ENCODE assay signal across 21 mouse cellular contexts in genomic region chr3:121636748-121637147, GRCm38 (mm10). TPM values are rescaled to one million over a fixed set of nuclear protein-coding genes. Genes with fewer than 3 reads are reported as not detected.
DNase-seq lines count a peak whose midpoint lies in the region; ATAC-seq and TF ChIP-seq lines count a peak whose summit lies in the region.
"Had no signal": no experiment of that assay in that cellular context is flagged by ENCODE, and none has a peak within 500 bp of the region (broad histone marks: within the 10 kb centered on the region; RNA-seq: fewer than 3 reads in every experiment).

No protein-coding gene starts in this region.

- intact Hi-C loops in heart, adult 2 months (cut with DNase I), result loop anchor here (1.0 to 5.0 kb wide), 3 partner anchors 86 to 100 kb away; partner anchors contain the start of gene F3

- no peak for TF ChIP-seq CTCF in heart, adult 2 months (IDR thresholded peaks at IDR 0.05)
- TF ChIP-seq CTCF in kidney, postnatal 0 days (IDR thresholded peaks at IDR 0.05; ENCODE audit: low read depth), result no peak

- H3K27me3 ChIP-seq in heart, adult 2 months (ENCODE audit: control insufficient read depth, insufficient read depth, low read length), result no peaks in the 10 kb centered on the region
- H3K27me3 ChIP-seq in kidney, postnatal 0 days (ENCODE audit: insufficient read depth, low read length), result no peaks in the 10 kb centered on the region
- H3K27me3 ChIP-seq: embryonic facial prominence, embryonic 12.5 days; forebrain, embryonic 15.5 days; midbrain, embryonic 15.5 days; neural tube, embryonic 12.5 days had no signal

- H3K9me3 ChIP-seq in kidney, postnatal 0 days (replicated peaks; ENCODE audit: low read length), result no peaks in the 10 kb centered on the region
- H3K9me3 ChIP-seq: embryonic facial prominence, embryonic 12.5 days; forebrain, embryonic 15.5 days; limb, embryonic 10.5 days; midbrain, embryonic 15.5 days; neural tube, embryonic 12.5 days had no signal

- 73% methylated on average over 7 of the region's 7 CpGs for WGBS in heart, adult 2 months
- 69% methylated on average over 7 of the region's 7 CpGs for WGBS in kidney, postnatal 0 days

- peaks cover 3% of the 10 kb centered on the region for H3K4me1 ChIP-seq in heart, adult 2 months (ENCODE audit: control insufficient read depth, insufficient read depth, low read length)
- H3K4me1 ChIP-seq in kidney, postnatal 0 days (replicated peaks; ENCODE audit: insufficient read depth, low read length), result peaks cover 11% of the 10 kb centered on the region; the same call in 1 of the 2 replicates
- 0 out of 2 replicates have a peak, but pooled peaks cover 4% of the 10 kb centered on the region for H3K4me1 ChIP-seq in brown adipose tissue, adult 24 weeks (ENCODE audit: control insufficient read depth, insufficient read depth, insufficient read length, low read length)
- H3K4me1 ChIP-seq: forebrain, embryonic 15.5 days; midbrain, embryonic 15.5 days; neural tube, embryonic 12.5 days had no signal

- H3K27ac ChIP-seq in heart, adult 2 months, result peak overlapping the region; percentile 46
- 0 out of 2 replicates have a peak overlapping the region, but pooled peaks have one; percentile 27 for H3K27ac ChIP-seq in kidney, postnatal 0 days
- peak overlapping the region; percentile 72 for H3K27ac ChIP-seq in brown adipose tissue, adult 24 weeks (replicated peaks; ENCODE audit: low read depth, low read length)
- H3K27ac ChIP-seq: embryonic facial prominence, embryonic 12.5 days; forebrain, embryonic 15.5 days; limb, embryonic 10.5 days; midbrain, embryonic 15.5 days; neural tube, embryonic 12.5 days had no signal

- no peak for DNase-seq in heart, adult 2 months
- DNase-seq in heart, adult 8-10 months (ENCODE audit: low spot score), result no peak
- no peak for DNase-seq in kidney, postnatal 0 days (ENCODE audit: low spot score)
- DNase-seq in kidney, postnatal 14 days, result no peak
- DNase-seq in frontal cortex, postnatal 36 days (ENCODE audit: low spot score in 2 of 2), result no peak
- DNase-seq: thymus, adult 2 months had no signal

- no peaks in the 10 kb centered on the region; the same call in 1 of the 2 replicates for H3K36me3 ChIP-seq in heart, adult 2 months (ENCODE audit: control insufficient read depth, insufficient read depth, low read length)
- no peaks in the 10 kb centered on the region for H3K36me3 ChIP-seq in kidney, postnatal 0 days (ENCODE audit: insufficient read depth, low read length)
- H3K36me3 ChIP-seq: embryonic facial prominence, embryonic 12.5 days; forebrain, embryonic 15.5 days; limb, embryonic 10.5 days; midbrain, embryonic 15.5 days; neural tube, embryonic 12.5 days had no signal

- TF ChIP-seq POLR2A in heart, adult 2 months (IDR thresholded peaks at IDR 0.05; ENCODE audit: insufficient read depth, low read depth, low read length), result no peak

- no peak; the same call in 1 of the 2 replicates for ATAC-seq in kidney, postnatal 0 days (replicated peaks; ENCODE audit: low FRiP score, low read depth)
- peak; percentile 62 for ATAC-seq in granulocyte monocyte progenitor cell, adult 5-6 weeks (replicated peaks; ENCODE audit: poor library complexity, severe bottlenecking)
- ATAC-seq: intestine, postnatal 0 days had no signal

- no peaks in the 10 kb centered on the region for H3K79me2 ChIP-seq in heart, adult 2 months (replicated peaks; ENCODE audit: control insufficient read depth, insufficient read depth, low read length)

- no peak overlapping the region for H3K9ac ChIP-seq in heart, adult 2 months (ENCODE audit: low read depth, low read length)
- H3K9ac ChIP-seq in kidney, postnatal 0 days (ENCODE audit: low read depth, low read length), result no peak overlapping the region
- H3K9ac ChIP-seq: embryonic facial prominence, embryonic 12.5 days; forebrain, embryonic 15.5 days; midbrain, embryonic 15.5 days; neural tube, embryonic 12.5 days had no signal

- no peak for TF ChIP-seq EP300 in heart, adult 2 months (IDR thresholded peaks at IDR 0.05; ENCODE audit: insufficient read depth, low read depth, low read length)

- H3K4me3 ChIP-seq in heart, adult 2 months, result no peak overlapping the region
- H3K4me3 ChIP-seq in kidney, postnatal 0 days (replicated peaks; ENCODE audit: low read depth, low read length), result no peak overlapping the region
- no peak overlapping the region for H3K4me3 ChIP-seq in brown adipose tissue, adult 24 weeks (ENCODE audit: insufficient read depth, low read depth, low read length)
- H3K4me3 ChIP-seq: embryonic facial prominence, embryonic 12.5 days; forebrain, embryonic 15.5 days; limb, embryonic 10.5 days; midbrain, embryonic 15.5 days; neural tube, embryonic 12.5 days had no signal

- H3K4me2 ChIP-seq in kidney, postnatal 0 days (ENCODE audit: low read length), result no peak overlapping the region
- H3K4me2 ChIP-seq: embryonic facial prominence, embryonic 12.5 days; forebrain, embryonic 15.5 days; midbrain, embryonic 15.5 days; neural tube, embryonic 12.5 days had no signal

RNA-seq across cellular contexts. Expression of gene 4930432M17Rik, which starts 33.8 kb away (rescaled TPM):
- total RNA-seq in heart, adult 2 months (2021), result not detected
- polyA plus RNA-seq in heart, adult 2 months (2012; rRNA removed), result not detected in 2 replicates
- not detected for total RNA-seq in heart, adult 8-10 months (2022)
- polyA plus RNA-seq in kidney, postnatal 0 days (2015; fragmentation: Nextera tagmentation; extraction: Ambion mirVana), result not detected in 2 replicates
- polyA plus RNA-seq in brown adipose tissue, adult 24 weeks (2012; ENCODE audit: insufficient read depth, insufficient read length, missing spikeins), result not detected in 2 replicates
- not detected in 2 replicates for total RNA-seq in granulocyte monocyte progenitor cell, adult 5-6 weeks (2014; fragmentation: Nextera tagmentation)
- total RNA-seq in granulocyte monocyte progenitor cell, adult 5-6 weeks (2017), result not detected in 2 replicates
- total RNA-seq: gastrocnemius, postnatal 25 days; heart, postnatal 10 days; layer of hippocampus, postnatal 10 days; MEL had no signal
- polyA plus RNA-seq: C2C12; embryonic facial prominence, embryonic 12.5 days; forebrain, embryonic 15.5 days; intestine, postnatal 0 days; limb, embryonic 10.5 days; liver, embryonic 16.5 days; midbrain, embryonic 15.5 days; neural tube, embryonic 12.5 days; small intestine, adult 2 months; thymus, adult 2 months had no signal
